Comparison of ENCODE assay signal across 20 mouse cellular contexts in genomic region chr6:30620994-30621393, GRCm38 (mm10). TPM values are rescaled to one million over a fixed set of nuclear protein-coding genes. Genes with fewer than 3 reads are reported as not detected.
A peak's percentile ranks its signal among the peaks of the same experiment; 100 is the strongest.
DNase-seq lines count a peak whose midpoint lies in the region; ATAC-seq and TF ChIP-seq lines count a peak whose summit lies in the region.
"Had no signal": no experiment of that assay in that cellular context is flagged by ENCODE, and none has a peak within 500 bp of the region (broad histone marks: within the 10 kb centered on the region; RNA-seq: fewer than 3 reads in every experiment).

No protein-coding gene starts in this region.

- H3K27ac ChIP-seq in heart, embryonic 13.5 days (replicated peaks): peak overlapping the region; percentile 92
- peak overlapping the region; percentile 73 for H3K27ac ChIP-seq in lung, embryonic 16.5 days (ENCODE audit: low read length)
- peak overlapping the region; percentile 76 for H3K27ac ChIP-seq in heart, postnatal 0 days (ENCODE audit: low read depth)
- H3K27ac ChIP-seq in limb, embryonic 15.5 days: peak overlapping the region; percentile 44; the same call in 1 of the 2 replicates
- no peak overlapping the region; the same call in 1 of the 2 replicates for H3K27ac ChIP-seq in kidney, embryonic 15.5 days

- TF ChIP-seq EP300 in heart, postnatal 0 days (IDR thresholded peaks at IDR 0.05; ENCODE audit: low read depth): no peak

- no peak for DNase-seq in heart, adult 8-10 months (ENCODE audit: low spot score)
- DNase-seq in lung, postnatal 25 days (ENCODE audit: low spot score): no peak
- DNase-seq in heart, postnatal 0 days (ENCODE audit: low spot score): peak; percentile 55
- DNase-seq: adrenal gland, postnatal 10 days; cerebellum, postnatal 10 days; kidney, postnatal 36 days; right cerebral cortex, adult 18-20 months; spleen, adult 18-20 months had no signal

- no peak for ATAC-seq in heart, embryonic 13.5 days (ENCODE audit: extremely low read depth, insufficient number of reproducible peaks, low FRiP score, low TSS enrichment)
- ATAC-seq in lung, embryonic 16.5 days (ENCODE audit: low read depth): no peak
- no peak for ATAC-seq in heart, postnatal 0 days (ENCODE audit: insufficient read depth, low read depth)
- ATAC-seq in limb, embryonic 15.5 days (ENCODE audit: insufficient number of reproducible peaks, low FRiP score, low TSS enrichment, low read depth): 0 out of 2 replicates have a peak, but pooled peaks have one; percentile 22
- ATAC-seq in kidney, embryonic 15.5 days (replicated peaks; ENCODE audit: low FRiP score): no peak
- ATAC-seq: inflammation-experienced regulatory T-cells, adult 6 months had no signal

- H3K4me3 ChIP-seq in heart, embryonic 13.5 days: no peak overlapping the region
- no peak overlapping the region for H3K4me3 ChIP-seq in lung, embryonic 16.5 days (ENCODE audit: low read length)
- H3K4me3 ChIP-seq in heart, postnatal 0 days (ENCODE audit: low read depth, low read length): no peak overlapping the region
- H3K4me3 ChIP-seq in limb, embryonic 15.5 days: no peak overlapping the region
- no peak overlapping the region for H3K4me3 ChIP-seq in kidney, embryonic 15.5 days (replicated peaks)
- H3K4me3 ChIP-seq: megakaryocyte, embryonic 14.5 days had no signal

- H3K36me3 ChIP-seq in heart, embryonic 13.5 days: no peaks in the 10 kb centered on the region
- no peaks in the 10 kb centered on the region for H3K36me3 ChIP-seq in lung, embryonic 16.5 days (ENCODE audit: control insufficient read depth, insufficient read depth, low read length)
- no peaks in the 10 kb centered on the region for H3K36me3 ChIP-seq in heart, postnatal 0 days (replicated peaks; ENCODE audit: control insufficient read depth, insufficient read depth, low read length)
- H3K36me3 ChIP-seq in limb, embryonic 15.5 days: no peaks in the 10 kb centered on the region
- H3K36me3 ChIP-seq in kidney, embryonic 15.5 days: no peaks in the 10 kb centered on the region

- no peaks in the 10 kb centered on the region for H3K9me3 ChIP-seq in heart, embryonic 13.5 days
- H3K9me3 ChIP-seq in lung, embryonic 16.5 days (ENCODE audit: control insufficient read depth, low read length): no peaks in the 10 kb centered on the region
- H3K9me3 ChIP-seq in heart, postnatal 0 days (replicated peaks; ENCODE audit: control insufficient read depth, low read length): no peaks in the 10 kb centered on the region
- no peaks in the 10 kb centered on the region for H3K9me3 ChIP-seq in limb, embryonic 15.5 days
- H3K9me3 ChIP-seq in kidney, embryonic 15.5 days (replicated peaks): no peaks in the 10 kb centered on the region
- H3K9me3 ChIP-seq: megakaryocyte, embryonic 14.5 days had no signal

- H3K4me2 ChIP-seq in heart, embryonic 13.5 days: no peak overlapping the region
- H3K4me2 ChIP-seq in lung, embryonic 16.5 days (ENCODE audit: low read depth, low read length): no peak overlapping the region
- no peak overlapping the region for H3K4me2 ChIP-seq in heart, postnatal 0 days (ENCODE audit: low read depth, low read length)
- no peak overlapping the region for H3K4me2 ChIP-seq in limb, embryonic 15.5 days
- H3K4me2 ChIP-seq in kidney, embryonic 15.5 days: no peak overlapping the region

- H3K9ac ChIP-seq in heart, embryonic 13.5 days: 0 out of 2 replicates have a peak overlapping the region, but pooled peaks have one; percentile 44
- H3K9ac ChIP-seq in lung, embryonic 16.5 days (ENCODE audit: low read length): no peak overlapping the region
- H3K9ac ChIP-seq in heart, postnatal 0 days (replicated peaks; ENCODE audit: low read depth, low read length): no peak overlapping the region
- no peak overlapping the region for H3K9ac ChIP-seq in limb, embryonic 15.5 days
- H3K9ac ChIP-seq in kidney, embryonic 15.5 days: no peak overlapping the region

- 68% methylated on average over 6 of the region's 6 CpGs for WGBS in heart, embryonic 13.5 days
- 78% methylated on average over 6 of the region's 6 CpGs for WGBS in lung, embryonic 16.5 days
- 66% methylated on average over 6 of the region's 6 CpGs for WGBS in heart, postnatal 0 days
- WGBS in limb, embryonic 15.5 days: 67% methylated on average over 6 of the region's 6 CpGs
- 86% methylated on average over 6 of the region's 6 CpGs for WGBS in kidney, embryonic 15.5 days

- H3K27me3 ChIP-seq in heart, embryonic 13.5 days (replicated peaks): no peaks in the 10 kb centered on the region
- no peaks in the 10 kb centered on the region for H3K27me3 ChIP-seq in lung, embryonic 16.5 days (ENCODE audit: control insufficient read depth, insufficient read depth, low read depth, low read length)
- H3K27me3 ChIP-seq in heart, postnatal 0 days (ENCODE audit: control insufficient read depth, insufficient read depth, low read length): no peaks in the 10 kb centered on the region
- H3K27me3 ChIP-seq in limb, embryonic 15.5 days: no peaks in the 10 kb centered on the region
- no peaks in the 10 kb centered on the region for H3K27me3 ChIP-seq in kidney, embryonic 15.5 days

- peaks cover 88% of the 10 kb centered on the region for H3K4me1 ChIP-seq in heart, embryonic 13.5 days
- peaks cover 22% of the 10 kb centered on the region for H3K4me1 ChIP-seq in lung, embryonic 16.5 days (replicated peaks; ENCODE audit: control insufficient read depth, insufficient read depth, low read length)
- H3K4me1 ChIP-seq in heart, postnatal 0 days (ENCODE audit: control insufficient read depth, insufficient read depth): peaks cover 50% of the 10 kb centered on the region
- peaks cover 34% of the 10 kb centered on the region for H3K4me1 ChIP-seq in limb, embryonic 15.5 days
- peaks cover 32% of the 10 kb centered on the region for H3K4me1 ChIP-seq in kidney, embryonic 15.5 days

- no peak for TF ChIP-seq CTCF in heart, postnatal 0 days (IDR thresholded peaks at IDR 0.05; ENCODE audit: low read depth)

RNA-seq across cellular contexts. Expression of gene Cpa5, which starts 10.2 kb away (rescaled TPM):
- 0.90 and 0.97 TPM in 2 replicates for polyA plus RNA-seq in heart, embryonic 13.5 days (2015; fragmentation: Nextera tagmentation; extraction: Ambion mirVana)
- total RNA-seq in heart, adult 8-10 months (2022): not detected
- 0.33 TPM in 1 of 2 replicates, not detected in the other for polyA plus RNA-seq in lung, embryonic 16.5 days (2015; fragmentation: Nextera tagmentation; extraction: Ambion mirVana)
- 0.46 and 1.6 TPM in 2 replicates for total RNA-seq in heart, postnatal 0 days (2014; rRNA removed; ENCODE audit: low replicate concordance)
- polyA plus RNA-seq in heart, postnatal 0 days (2015; fragmentation: Nextera tagmentation; extraction: Ambion mirVana): 0.32 and 0.67 TPM in 2 replicates
- 0.27 and 0.83 TPM in 2 replicates for polyA plus RNA-seq in limb, embryonic 15.5 days (2015; fragmentation: Nextera tagmentation; extraction: Ambion mirVana)
- 0.40 and 0.66 TPM in 2 replicates for polyA plus RNA-seq in kidney, embryonic 15.5 days (2015; fragmentation: Nextera tagmentation; extraction: Ambion mirVana)
- total RNA-seq: adrenal gland, postnatal 10 days; heart, postnatal 14 days; layer of hippocampus, postnatal 25 days; liver, adult 2 months; MEL had no signal
- polyA plus RNA-seq: inflammation-experienced regulatory T-cells, adult 6 months; liver, adult 2 months had no signal

RNA-seq across cellular contexts. Expression of gene Cpa1, which starts 18.0 kb away (rescaled TPM):
- polyA plus RNA-seq in heart, embryonic 13.5 days (2015; fragmentation: Nextera tagmentation; extraction: Ambion mirVana): 2.1 and 3.9 TPM in 2 replicates
- total RNA-seq in heart, adult 8-10 months (2022): under 1 TPM in 2 of 4 experiments, not detected in 2; 0.19 to 0.20 TPM
- polyA plus RNA-seq in lung, embryonic 16.5 days (2015; fragmentation: Nextera tagmentation; extraction: Ambion mirVana): 5.4 and 5.7 TPM in 2 replicates
- 11.5 and 16.8 TPM in 2 replicates for total RNA-seq in heart, postnatal 0 days (2014; rRNA removed; ENCODE audit: low replicate concordance)
- 4.4 and 6.2 TPM in 2 replicates for polyA plus RNA-seq in heart, postnatal 0 days (2015; fragmentation: Nextera tagmentation; extraction: Ambion mirVana)
- polyA plus RNA-seq in limb, embryonic 15.5 days (2015; fragmentation: Nextera tagmentation; extraction: Ambion mirVana): 1.7 and 1.9 TPM in 2 replicates
- polyA plus RNA-seq in kidney, embryonic 15.5 days (2015; fragmentation: Nextera tagmentation; extraction: Ambion mirVana): 1.8 and 3.0 TPM in 2 replicates
- total RNA-seq: layer of hippocampus, postnatal 25 days; MEL had no signal
- polyA plus RNA-seq: inflammation-experienced regulatory T-cells, adult 6 months had no signal

RNA-seq across cellular contexts. Expression of gene Cpa4, which starts 52.8 kb away (rescaled TPM):
- polyA plus RNA-seq in heart, embryonic 13.5 days (2015; fragmentation: Nextera tagmentation; extraction: Ambion mirVana): 2.5 and 3.3 TPM in 2 replicates
- total RNA-seq in heart, adult 8-10 months (2022): not detected
- polyA plus RNA-seq in lung, embryonic 16.5 days (2015; fragmentation: Nextera tagmentation; extraction: Ambion mirVana): 0.08 TPM in 2 replicates
- 0.23 TPM in 1 of 2 replicates, not detected in the other for total RNA-seq in heart, postnatal 0 days (2014; rRNA removed; ENCODE audit: low replicate concordance)
- 0.30 and 0.46 TPM in 2 replicates for polyA plus RNA-seq in heart, postnatal 0 days (2015; fragmentation: Nextera tagmentation; extraction: Ambion mirVana)
- 5.2 and 6.3 TPM in 2 replicates for polyA plus RNA-seq in limb, embryonic 15.5 days (2015; fragmentation: Nextera tagmentation; extraction: Ambion mirVana)
- polyA plus RNA-seq in kidney, embryonic 15.5 days (2015; fragmentation: Nextera tagmentation; extraction: Ambion mirVana): 0.18 and 0.37 TPM in 2 replicates
- total RNA-seq: heart, postnatal 14 days; layer of hippocampus, postnatal 25 days; liver, adult 2 months; MEL had no signal
- polyA plus RNA-seq: inflammation-experienced regulatory T-cells, adult 6 months; liver, adult 2 months; testis, adult 2 months; urinary bladder, adult 2 months had no signal
